Mouse (Mus musculus) intestine, embryonic 15.5 days (tissue): ENCODE data around the gene Pon3. TPM values are rescaled to one million over a fixed set of nuclear protein-coding genes. Genes with fewer than 3 reads are reported as not detected.
A peak's percentile ranks its signal among the peaks of the same experiment; 100 is the strongest.

Experiments used
- ATAC-seq: fragments of 200-750 bp; cut with Nextera tagmentation; 2 replicates; pipeline ENCODE4 v1.8.0; 2017; ENCODE audit warnings: moderate TSS enrichment, moderate library complexity
- H3K27ac ChIP-seq: fragments of 300-500 bp; sonication (generic); 2 replicates; pipeline ENCODE4 v1.5.1; 2015; ENCODE audit warnings: mild to moderate bottlenecking, inconsistent platforms
- H3K27me3 ChIP-seq: fragments of 300-500 bp; sonication (generic); replicated peaks from 2 replicates; pipeline ENCODE4 v1.6.1; 2015; ENCODE audit warnings: inconsistent platforms
- H3K36me3 ChIP-seq: fragments of 300-500 bp; sonication (generic); 2 replicates; pipeline ENCODE4 v1.6.1; 2015; ENCODE audit warnings: inconsistent platforms
- H3K4me1 ChIP-seq: fragments of 300-500 bp; sonication (generic); replicated peaks from 2 replicates; pipeline ENCODE4 v1.6.1; 2015; ENCODE audit warnings: inconsistent platforms
- H3K4me2 ChIP-seq: fragments of 300-500 bp; sonication (generic); replicated peaks from 2 replicates; pipeline ENCODE4 v1.6.1; 2015; ENCODE audit warnings: mild to moderate bottlenecking, inconsistent platforms
- H3K4me3 ChIP-seq: fragments of 300-500 bp; sonication (generic); replicated peaks from 2 replicates; pipeline ENCODE4 v1.5.1; 2015; ENCODE audit warnings: inconsistent platforms
- H3K9ac ChIP-seq: fragments of 300-500 bp; sonication (generic); 2 replicates; pipeline ENCODE4 v1.6.1; 2015; ENCODE audit warnings: inconsistent platforms
- H3K9me3 ChIP-seq: fragments of 300-500 bp; sonication (generic); 2 replicates; pipeline ENCODE4 v1.6.1; 2016; ENCODE audit warnings: inconsistent platforms
- WGBS: fragments of 180-500 bp; shearing (Covaris S2); methylation state at CpG from one replicate; pipeline ENCODE4 v1.1.7; 2015; 5-methylcytosine and 5-hydroxymethylcytosine counted together
- polyA plus RNA-seq: library from polyadenylated mRNA; unstranded; fragments of >200 nt; fragmentation: Nextera tagmentation; extraction: Ambion mirVana; gene quantifications from 2 replicates; pipeline ENCODE4 v1.2.1, GENCODE M21; 2015

Pon3 gene
- polyA plus RNA-seq, 1 experiment from 2014 or later = 22.4 TPM

- ATAC-seq = no peak
- Histone ChIP-seq H3K27me3 (no peaks in the 10 kb centered on the region), H3K4me2 (no peak overlapping the region), H3K9me3 (no peaks in the 10 kb centered on the region), H3K4me3 (no peak overlapping the region), H3K9ac (no peak overlapping the region), H3K36me3 (no peaks in the 10 kb centered on the region), H3K27ac (no peak overlapping the region), H3K4me1 (no peaks in the 10 kb centered on the region)
- WGBS = 78% methylated on average over 7 of the region's 7 CpGs
These were observed 26.3 kb upstream of the Pon3 start for GRCm38 (mm10) chr6:5282418-5282817.

GRCm38 (mm10) chr6:5280576-5281305, 24.7 kb upstream of the Pon3 start:
- Histone ChIP-seq H3K27ac (no peak overlapping the region), H3K9me3 (no peaks in the 10 kb centered on the region), H3K4me1 (no peaks in the 10 kb centered on the region), H3K4me2 (no peak overlapping the region), H3K4me3 (no peak overlapping the region), H3K27me3 (no peaks in the 10 kb centered on the region), H3K36me3 (0 out of 2 replicates have a peak, but pooled peaks cover 8% of the 10 kb centered on the region), H3K9ac (no peak overlapping the region)
- 0 out of 2 replicates have a peak, but pooled peaks have one; percentile 45 for ATAC-seq
- WGBS = 61% methylated on average over 6 of the region's 6 CpGs

GRCm38 (mm10) chr6:5277972-5278371, 21.9 kb upstream of the Pon3 start:
- ATAC-seq = no peak
- Histone ChIP-seq H3K27ac (no peak overlapping the region), H3K36me3 (0 out of 2 replicates have a peak, but pooled peaks cover 11% of the 10 kb centered on the region), H3K4me2 (no peak overlapping the region), H3K4me3 (no peak overlapping the region), H3K9me3 (no peaks in the 10 kb centered on the region), H3K27me3 (no peaks in the 10 kb centered on the region), H3K4me1 (no peaks in the 10 kb centered on the region), H3K9ac (no peak overlapping the region)
- WGBS = 53% methylated on average over 5 of the region's 5 CpGs

- H3K36me3 ChIP-seq = peaks cover 2% of the 10 kb centered on the region
- no peaks in the 10 kb centered on the region for H3K27me3 ChIP-seq
- no peak for ATAC-seq
- no peaks in the 10 kb centered on the region for H3K4me1 ChIP-seq
- no peak overlapping the region for H3K4me2 ChIP-seq
- 85% methylated on average over 6 of the region's 6 CpGs for WGBS
- H3K4me3 ChIP-seq = no peak overlapping the region
- H3K9me3 ChIP-seq = no peaks in the 10 kb centered on the region
- H3K9ac ChIP-seq = no peak overlapping the region
- no peak overlapping the region for H3K27ac ChIP-seq
These were observed 13.6 kb upstream of the Pon3 start for GRCm38 (mm10) chr6:5269641-5270040.

- Histone ChIP-seq H3K4me2 (no peak overlapping the region), H3K9me3 (no peaks in the 10 kb centered on the region), H3K4me1 (no peaks in the 10 kb centered on the region), H3K36me3 (peaks cover 3% of the 10 kb centered on the region; the same call in 1 of the 2 replicates), H3K27me3 (no peaks in the 10 kb centered on the region), H3K27ac (no peak overlapping the region), H3K9ac (no peak overlapping the region), H3K4me3 (no peak overlapping the region)
- no peak for ATAC-seq
- WGBS = 74% methylated on average over 8 of the region's 8 CpGs
These were observed 8.7 kb upstream of the Pon3 start for GRCm38 (mm10) chr6:5264793-5265192.

GRCm38 (mm10) chr6:5263250-5263999, 7.3 kb upstream of the Pon3 start:
- Histone ChIP-seq H3K36me3 (peaks cover 3% of the 10 kb centered on the region; the same call in 1 of the 2 replicates), H3K27me3 (no peaks in the 10 kb centered on the region), H3K9me3 (no peaks in the 10 kb centered on the region), H3K9ac (no peak overlapping the region), H3K4me2 (no peak overlapping the region), H3K27ac (no peak overlapping the region), H3K4me1 (no peaks in the 10 kb centered on the region), H3K4me3 (no peak overlapping the region)
- ATAC-seq = no peak
- WGBS = 73% methylated on average over 8 of the region's 8 CpGs

- H3K9me3 ChIP-seq = no peaks in the 10 kb centered on the region
- peaks cover 3% of the 10 kb centered on the region; the same call in 1 of the 2 replicates for H3K36me3 ChIP-seq
- H3K9ac ChIP-seq = no peak overlapping the region
- H3K4me3 ChIP-seq = no peak overlapping the region
- no peaks in the 10 kb centered on the region for H3K4me1 ChIP-seq
- ATAC-seq = no peak; the same call in 1 of the 2 replicates
- no peak overlapping the region for H3K4me2 ChIP-seq
- H3K27me3 ChIP-seq = no peaks in the 10 kb centered on the region
- no peak overlapping the region for H3K27ac ChIP-seq
- WGBS = 69% methylated on average over 10 of the region's 10 CpGs
These were observed 6.5 kb upstream of the Pon3 start for GRCm38 (mm10) chr6:5262322-5263249.

GRCm38 (mm10) chr6:5255291-5255690, 795 bp downstream of the Pon3 start:
- H3K4me3 ChIP-seq = peak overlapping the region; percentile 50
- no peaks in the 10 kb centered on the region for H3K36me3 ChIP-seq
- H3K4me1 ChIP-seq = peaks cover 8% of the 10 kb centered on the region; the same call in 1 of the 2 replicates
- peak overlapping the region; percentile 48 for H3K9ac ChIP-seq
- WGBS = 50% methylated on average over 6 of the region's 6 CpGs
- ATAC-seq = no peak
- H3K4me2 ChIP-seq = peak overlapping the region; percentile 77
- no peaks in the 10 kb centered on the region for H3K27me3 ChIP-seq
- H3K9me3 ChIP-seq = no peaks in the 10 kb centered on the region
- H3K27ac ChIP-seq = no peak overlapping the region

GRCm38 (mm10) chr6:5254869-5255268, 1.2 kb downstream of the Pon3 start:
- no peaks in the 10 kb centered on the region for H3K36me3 ChIP-seq
- no peak overlapping the region for H3K27ac ChIP-seq
- 95% methylated on average over 2 of the region's 2 CpGs for WGBS
- H3K4me3 ChIP-seq = no peak overlapping the region
- no peaks in the 10 kb centered on the region for H3K27me3 ChIP-seq
- H3K4me1 ChIP-seq = peaks cover 8% of the 10 kb centered on the region; the same call in 1 of the 2 replicates
- H3K4me2 ChIP-seq = peak overlapping the region; percentile 77; the same call in 1 of the 2 replicates
- ATAC-seq = no peak
- H3K9ac ChIP-seq = no peak overlapping the region
- no peaks in the 10 kb centered on the region for H3K9me3 ChIP-seq

- no peaks in the 10 kb centered on the region for H3K4me1 ChIP-seq
- H3K4me3 ChIP-seq = no peak overlapping the region
- no peak overlapping the region for H3K9ac ChIP-seq
- no peak overlapping the region for H3K4me2 ChIP-seq
- 89% methylated on average over 6 of the region's 6 CpGs for WGBS
- H3K27me3 ChIP-seq = no peaks in the 10 kb centered on the region
- 0 out of 2 replicates have a peak, but pooled peaks cover 2% of the 10 kb centered on the region for H3K36me3 ChIP-seq
- no peak for ATAC-seq
- H3K27ac ChIP-seq = no peak overlapping the region
- no peaks in the 10 kb centered on the region for H3K9me3 ChIP-seq
These were observed 10.2 kb downstream of the Pon3 start for GRCm38 (mm10) chr6:5245926-5246325.

GRCm38 (mm10) chr6:5238799-5239198, 17.3 kb downstream of the Pon3 start:
- Histone ChIP-seq H3K4me3 (no peak overlapping the region), H3K4me1 (no peaks in the 10 kb centered on the region), H3K9ac (no peak overlapping the region), H3K27me3 (no peaks in the 10 kb centered on the region), H3K27ac (no peak overlapping the region), H3K9me3 (no peaks in the 10 kb centered on the region), H3K4me2 (no peak overlapping the region), H3K36me3 (no peaks in the 10 kb centered on the region)
- whole genome bisulfite sequencing = 68% methylated on average over 3 of the region's 3 CpGs
- ATAC-seq = no peak

- Histone ChIP-seq H3K4me2 (no peak overlapping the region), H3K36me3 (no peaks in the 10 kb centered on the region), H3K4me1 (no peaks in the 10 kb centered on the region), H3K27ac (no peak overlapping the region), H3K4me3 (no peak overlapping the region), H3K9me3 (no peaks in the 10 kb centered on the region), H3K9ac (no peak overlapping the region), H3K27me3 (no peaks in the 10 kb centered on the region)
- WGBS = 77% methylated on average over 4 of the region's 4 CpGs
- no peak for ATAC-seq
These were observed 18.6 kb downstream of the Pon3 start for GRCm38 (mm10) chr6:5237510-5237909.
